Mouse (Mus musculus) urinary bladder, adult 2 months (tissue): ENCODE measurements around the gene Slc25a34. TPM values are rescaled to one million over a fixed set of nuclear protein-coding genes. Genes with fewer than 3 reads are reported as not detected.

Experiments
- DNase-seq: peaks from one replicate; pipeline ENCODE4 v3.0.0; 2022; ENCODE audit warnings: low spot score
- polyA plus RNA-seq: library from polyadenylated mRNA; depleted of rRNA; stranded (reverse); fragments of >200 nt; gene quantifications from 2 replicates; pipeline ENCODE4 v1.2.3, GENCODE M21; 2012

Slc25a34 gene
- polyA plus RNA-seq, 1 experiment = 0.14 TPM

GRCm38 (mm10) chr4:141643118-141643855 is 19.7 kb upstream of the Slc25a34 start:
- DNase-seq = no peak

GRCm38 (mm10) chr4:141641961-141642811 is 18.6 kb upstream of the Slc25a34 start:
- no peak for DNase-seq

- DNase-seq = no peak
Measured at GRCm38 (mm10) chr4:141641353-141641771, 17.7 kb upstream of the Slc25a34 start.

- no peak for DNase-seq
Measured at GRCm38 (mm10) chr4:141639474-141639873, 15.9 kb upstream of the Slc25a34 start.

- no peak for DNase-seq
Measured at GRCm38 (mm10) chr4:141636693-141637092, 13.1 kb upstream of the Slc25a34 start.

GRCm38 (mm10) chr4:141635991-141636390 is 12.4 kb upstream of the Slc25a34 start:
- DNase-seq = no peak

- no peak for DNase-seq
Measured at GRCm38 (mm10) chr4:141632111-141632873, 8.7 kb upstream of the Slc25a34 start.

- no peak for DNase-seq
Measured at GRCm38 (mm10) chr4:141631250-141631649, 7.6 kb upstream of the Slc25a34 start.

GRCm38 (mm10) chr4:141630021-141630420 is 6.4 kb upstream of the Slc25a34 start:
- no peak for DNase-seq

GRCm38 (mm10) chr4:141628661-141629060 is 5.0 kb upstream of the Slc25a34 start:
- DNase-seq = no peak

- no peak for DNase-seq
Measured at GRCm38 (mm10) chr4:141627502-141627901, 3.9 kb upstream of the Slc25a34 start.

- DNase-seq = no peak
Measured at GRCm38 (mm10) chr4:141625774-141626550, 2.3 kb upstream of the Slc25a34 start.

- no peak for DNase-seq
Measured at GRCm38 (mm10) chr4:141624983-141625773, 1.6 kb upstream of the Slc25a34 start.

- DNase-seq = no peak
Measured at GRCm38 (mm10) chr4:141624134-141624533, 513 bp upstream of the Slc25a34 start.

- DNase-seq = no peak
Measured at GRCm38 (mm10) chr4:141623037-141623436, 584 bp downstream of the Slc25a34 start.

GRCm38 (mm10) chr4:141622580-141622979 is 1.0 kb downstream of the Slc25a34 start:
- no peak for DNase-seq

GRCm38 (mm10) chr4:141622091-141622490 is 1.5 kb downstream of the Slc25a34 start:
- no peak for DNase-seq

- DNase-seq = no peak
Measured at GRCm38 (mm10) chr4:141621297-141621696, 2.3 kb downstream of the Slc25a34 start.

- DNase-seq = no peak
Measured at GRCm38 (mm10) chr4:141619299-141619883, 4.2 kb downstream of the Slc25a34 start.
